Mouse (Mus musculus) inflammation-experienced regulatory T-cells, adult 6 months (primary cell): Measurements from ENCODE around the gene Nemf. TPM values are rescaled to one million over a fixed set of nuclear protein-coding genes. Genes with fewer than 3 reads are reported as not detected.
"Not testable (repeated sequence)": the region's sequence is repeated elsewhere in the genome, so short reads cannot be mapped to it uniquely, and the experiment has no call there.

Experiments
- ATAC-seq: one replicate; pipeline ENCODE4 v1.8.0; 2017
- polyA plus RNA-seq, 3 experiments: library from polyadenylated mRNA; unstranded; fragments of 100-300 nt; shearing (Covaris generic); gene quantifications; one replicate each; pipeline ENCODE4 v1.2.1; 2017

Nemf gene
- polyA plus RNA-seq, 3 experiments from 2014 or later = 135 to 198 (median 180) TPM

DNA sequence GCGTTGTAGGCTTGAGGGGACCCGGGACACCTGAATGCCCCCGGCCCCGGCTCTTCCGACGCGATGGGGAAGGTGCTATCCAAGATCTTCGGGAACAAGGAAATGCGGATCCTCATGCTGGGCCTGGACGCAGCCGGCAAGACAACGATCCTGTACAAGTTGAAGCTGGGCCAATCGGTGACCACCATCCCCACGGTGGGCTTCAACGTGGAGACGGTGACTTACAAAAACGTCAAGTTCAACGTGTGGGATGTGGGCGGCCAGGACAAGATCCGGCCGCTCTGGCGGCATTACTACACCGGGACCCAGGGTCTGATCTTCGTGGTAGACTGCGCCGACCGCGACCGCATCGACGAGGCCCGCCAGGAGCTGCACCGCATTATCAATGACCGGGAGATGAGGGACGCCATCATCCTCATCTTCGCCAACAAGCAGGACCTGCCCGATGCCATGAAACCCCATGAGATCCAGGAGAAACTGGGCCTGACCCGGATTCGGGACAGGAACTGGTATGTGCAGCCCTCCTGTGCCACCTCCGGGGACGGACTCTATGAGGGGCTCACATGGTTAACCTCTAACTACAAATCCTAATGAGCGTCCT lies 15.9 kb upstream of the Nemf start:
- ATAC-seq = no peak

DNA sequence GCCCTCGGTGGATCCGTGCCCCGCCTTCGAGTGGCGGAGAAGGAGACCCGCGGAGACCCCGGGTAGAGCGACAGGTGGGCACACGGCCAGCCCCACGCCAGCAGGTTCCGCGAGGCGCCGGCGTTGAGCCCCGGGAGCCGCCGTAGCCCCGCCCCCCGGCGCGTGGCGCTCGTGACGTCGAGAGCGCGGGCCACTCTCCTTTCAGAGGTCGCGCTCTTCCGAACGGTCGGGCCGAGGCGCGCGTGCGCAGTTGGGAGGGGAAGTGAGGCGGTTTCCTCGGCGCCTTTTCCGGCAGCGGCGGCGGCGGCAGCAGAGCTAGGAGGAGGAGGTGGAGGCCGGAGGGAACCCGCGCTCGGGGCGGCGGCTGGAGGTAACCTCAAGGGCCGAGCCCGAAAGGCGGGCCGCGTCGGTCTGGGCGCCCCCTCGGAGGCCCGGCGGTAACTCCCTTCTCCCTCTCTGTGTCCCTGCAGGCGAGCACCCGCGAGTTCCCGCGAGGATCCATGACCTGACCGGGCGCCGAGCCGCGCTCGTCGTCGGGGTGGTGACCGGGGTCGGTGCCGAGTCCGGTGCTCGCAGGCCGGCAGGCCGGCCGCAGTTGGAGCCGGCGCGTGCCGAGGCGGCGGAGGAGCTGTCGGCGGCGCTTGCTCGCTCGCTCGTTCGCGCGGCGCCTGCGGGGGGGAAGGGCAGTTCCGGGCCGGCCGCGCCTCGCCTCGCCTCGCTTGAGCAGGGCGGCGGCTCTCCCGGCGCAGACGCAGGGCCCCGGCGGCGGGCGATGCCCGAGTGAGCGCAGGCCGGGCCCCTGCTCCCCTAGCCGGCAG lies 15.1 kb upstream of the Nemf start, which contains the start of the genes Arf6 and Gm9887:
Arf6 (plus strand) TSS at position 297 of the 818 bp plus-strand sequence.
Gm9887 (minus strand) TSS at position 605 of the 818 bp plus-strand sequence.
- peak; percentile 74 for ATAC-seq

DNA sequence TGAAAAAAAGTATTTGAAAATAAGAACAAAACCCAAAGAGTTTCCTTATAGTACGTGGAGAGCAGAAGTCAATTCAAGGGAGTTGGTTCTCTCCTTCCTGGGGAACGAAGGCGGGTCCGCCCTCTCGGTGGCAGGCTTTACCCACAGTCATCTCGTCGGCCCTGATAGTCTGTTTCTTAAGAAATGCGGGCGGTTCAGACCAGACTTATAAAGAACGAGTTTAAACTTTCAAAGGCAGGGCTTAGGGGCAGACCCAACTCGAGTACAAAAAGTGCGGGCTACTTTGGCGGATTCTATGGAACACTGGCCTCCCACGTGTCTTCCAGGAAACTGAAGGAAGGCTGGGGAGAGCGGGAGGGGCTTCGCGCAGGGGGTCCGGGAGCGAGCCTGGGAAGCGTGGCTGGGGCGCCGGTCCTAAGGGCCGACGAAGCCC lies 14.5 kb upstream of the Nemf start:
- peak; percentile 53 for ATAC-seq

DNA sequence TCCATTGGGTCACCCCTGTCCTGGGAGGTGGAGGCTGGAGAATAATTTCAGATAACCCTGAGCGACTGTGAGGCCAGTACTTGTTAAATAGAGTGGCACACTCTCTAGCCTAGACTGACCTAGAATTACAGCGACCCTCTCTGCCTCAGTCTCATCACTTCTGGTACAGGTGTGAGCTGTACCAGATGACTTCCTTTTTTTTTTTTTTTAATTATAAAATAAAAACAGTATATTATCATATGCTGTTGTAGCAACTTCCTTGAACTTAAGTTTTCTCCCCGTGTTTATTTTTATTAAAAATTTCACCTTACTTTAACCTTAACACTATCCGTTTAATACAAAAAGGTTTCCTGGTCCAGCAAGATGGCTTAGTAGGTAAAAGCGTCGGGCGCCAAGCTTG lies 14.0 kb upstream of the Nemf start:
- ATAC-seq = no peak

DNA sequence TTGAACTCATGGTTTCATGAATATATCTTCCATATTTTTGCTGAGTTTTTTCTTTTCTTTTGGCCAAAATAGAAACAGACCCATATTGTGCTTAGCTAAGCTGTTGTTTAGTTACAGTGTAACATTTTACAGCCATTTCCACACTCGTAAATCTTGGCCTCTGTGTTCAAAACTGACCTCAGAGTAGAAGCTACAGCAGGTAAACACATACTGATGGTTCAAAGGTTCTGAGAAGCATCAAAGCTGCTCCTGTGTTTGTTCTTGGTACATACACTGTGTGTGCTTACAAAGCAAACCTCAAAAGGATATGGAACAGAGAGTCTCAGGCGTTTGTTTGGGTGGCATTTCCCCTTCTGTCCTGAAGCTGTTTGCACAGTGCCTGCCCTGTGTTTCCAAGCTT lies 10.6 kb upstream of the Nemf start:
- ATAC-seq = no peak

DNA sequence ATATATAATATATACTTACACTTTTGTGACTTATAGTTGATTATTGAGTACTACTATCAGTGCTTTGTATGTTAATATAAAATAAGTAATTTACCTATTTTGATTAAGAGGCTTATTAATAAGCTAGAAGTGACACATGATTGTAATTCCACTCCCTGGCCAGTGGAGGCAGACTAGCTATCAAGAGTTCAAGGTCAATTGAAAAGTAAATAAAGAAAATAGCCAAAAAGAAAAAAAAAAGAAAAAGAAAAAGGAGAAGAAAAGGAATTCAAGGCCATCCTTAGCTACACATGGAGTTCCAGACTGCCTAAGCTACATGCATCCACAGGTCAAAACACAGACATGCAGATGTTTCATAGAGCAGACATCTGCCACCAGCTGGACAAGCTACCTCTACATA lies 9.5 kb upstream of the Nemf start:
- ATAC-seq = no peak

DNA sequence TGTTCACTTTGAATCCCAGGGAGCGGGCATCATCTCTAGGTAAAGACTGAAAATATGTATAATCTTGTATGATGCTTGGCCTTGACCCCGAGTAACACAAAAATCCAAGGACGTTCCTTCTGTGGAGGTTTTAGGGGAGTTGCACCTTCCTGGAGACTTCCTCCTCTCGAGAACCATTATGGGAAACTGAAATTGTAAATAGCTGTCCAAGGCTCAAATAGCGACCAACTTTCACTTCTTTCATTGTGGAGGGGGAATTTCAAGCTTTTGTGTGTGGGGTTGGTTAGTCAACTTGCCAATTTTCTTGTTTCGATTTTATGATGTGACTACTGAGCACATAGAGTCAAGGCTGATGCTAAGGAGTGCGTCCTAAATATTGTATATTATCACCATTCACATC lies 8.8 kb upstream of the Nemf start:
- ATAC-seq = no peak

DNA sequence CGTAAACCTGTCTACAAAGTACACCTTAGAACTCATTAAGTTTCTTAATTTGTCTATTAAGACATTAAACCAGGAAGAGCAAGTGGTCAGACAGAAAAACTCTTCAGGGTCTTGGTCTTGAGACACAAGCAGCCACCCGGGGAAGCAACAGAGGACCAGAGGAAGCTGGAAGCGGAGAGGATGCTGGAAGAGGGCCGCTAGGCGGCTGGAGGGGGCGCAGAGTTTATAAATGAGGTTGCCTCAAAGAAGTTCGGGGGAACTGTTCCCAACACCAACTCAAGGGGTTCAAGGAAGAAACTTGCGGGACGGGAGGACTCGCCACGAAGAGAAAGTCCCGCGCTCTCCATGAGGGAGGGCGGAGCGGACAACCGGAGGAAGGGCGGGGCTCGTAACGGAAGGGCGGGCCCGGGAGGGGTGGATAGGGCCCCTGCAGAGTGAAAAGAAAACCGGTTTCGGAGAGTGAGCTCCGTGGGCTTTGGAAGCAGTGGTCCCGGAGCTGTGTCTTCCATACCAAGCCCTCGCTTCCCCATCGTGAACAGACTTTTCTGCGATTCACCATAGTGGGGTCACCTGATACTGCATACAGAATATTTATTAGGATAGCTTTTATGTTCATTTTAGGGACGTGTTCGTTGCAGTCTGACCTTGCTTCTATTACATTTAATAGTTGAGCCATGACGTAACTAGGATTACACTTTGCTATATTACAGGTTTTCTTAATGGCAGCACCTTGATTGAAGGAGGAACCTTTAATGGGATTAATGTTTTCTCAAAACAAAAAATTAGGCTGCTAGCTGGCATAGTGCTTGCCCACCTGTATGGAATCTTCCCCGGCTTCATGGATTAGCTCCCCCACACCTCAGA lies 7.2 kb upstream of the Nemf start:
- ATAC-seq = peak; percentile 50

DNA sequence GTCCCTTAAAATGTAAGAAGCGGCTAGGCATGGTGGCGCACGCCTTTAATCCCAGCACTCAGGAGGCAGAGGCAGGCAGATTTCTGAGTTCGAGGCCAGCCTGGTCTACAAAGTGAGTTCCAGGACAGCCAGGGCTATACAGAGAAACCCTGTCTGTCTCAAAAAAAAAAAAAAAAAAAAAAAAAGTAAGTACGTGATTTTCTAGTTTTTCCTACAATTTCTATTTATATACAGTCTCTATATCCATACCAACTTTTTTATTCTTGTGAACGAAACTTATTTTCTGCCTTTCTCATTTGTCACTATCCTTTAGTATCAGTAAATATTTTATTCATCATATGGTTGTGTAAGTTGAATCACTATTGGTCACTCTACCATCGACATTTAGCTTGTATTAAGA lies 6.1 kb upstream of the Nemf start:
- not testable (repeated sequence) for ATAC-seq

DNA sequence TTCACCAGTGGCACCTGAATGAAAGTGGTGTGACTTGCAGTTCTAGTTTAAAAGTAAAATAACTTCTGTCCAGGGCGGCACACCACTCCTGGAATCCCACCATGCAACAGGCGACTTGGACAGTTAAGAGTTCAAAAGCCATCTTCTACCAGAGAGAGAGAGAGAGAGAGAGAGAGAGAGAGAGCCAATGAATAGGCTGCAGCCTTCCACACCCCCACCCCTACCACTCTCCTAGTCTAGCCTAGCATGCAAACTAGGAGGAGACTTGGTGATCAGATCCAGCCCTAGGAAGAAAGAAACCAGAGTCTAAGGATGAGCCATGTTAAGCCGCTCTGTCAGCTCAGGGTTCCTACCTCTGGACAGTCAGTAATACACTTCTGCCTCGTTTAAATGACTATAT lies 5.4 kb upstream of the Nemf start:
- ATAC-seq = no peak

DNA sequence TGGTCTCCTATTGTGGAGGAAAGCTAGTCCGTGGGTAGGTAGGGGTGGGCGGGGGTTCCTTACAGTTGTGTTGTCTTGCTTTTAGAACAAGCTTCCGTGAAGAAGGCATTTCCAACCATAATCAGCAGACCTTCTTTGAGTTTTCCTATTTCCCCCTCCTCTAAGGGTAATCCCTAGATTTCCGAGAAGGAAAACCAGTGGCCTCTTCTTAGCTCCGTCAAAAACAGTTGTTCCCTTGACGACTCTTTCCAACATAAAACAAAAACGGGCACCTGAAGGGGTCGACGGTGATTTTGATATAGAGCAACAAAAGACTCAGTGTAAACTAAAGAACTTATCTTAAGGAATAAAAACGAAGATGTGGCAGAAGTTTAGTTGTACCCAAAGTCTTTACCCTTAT lies 5.0 kb upstream of the Nemf start:
- no peak for ATAC-seq

DNA sequence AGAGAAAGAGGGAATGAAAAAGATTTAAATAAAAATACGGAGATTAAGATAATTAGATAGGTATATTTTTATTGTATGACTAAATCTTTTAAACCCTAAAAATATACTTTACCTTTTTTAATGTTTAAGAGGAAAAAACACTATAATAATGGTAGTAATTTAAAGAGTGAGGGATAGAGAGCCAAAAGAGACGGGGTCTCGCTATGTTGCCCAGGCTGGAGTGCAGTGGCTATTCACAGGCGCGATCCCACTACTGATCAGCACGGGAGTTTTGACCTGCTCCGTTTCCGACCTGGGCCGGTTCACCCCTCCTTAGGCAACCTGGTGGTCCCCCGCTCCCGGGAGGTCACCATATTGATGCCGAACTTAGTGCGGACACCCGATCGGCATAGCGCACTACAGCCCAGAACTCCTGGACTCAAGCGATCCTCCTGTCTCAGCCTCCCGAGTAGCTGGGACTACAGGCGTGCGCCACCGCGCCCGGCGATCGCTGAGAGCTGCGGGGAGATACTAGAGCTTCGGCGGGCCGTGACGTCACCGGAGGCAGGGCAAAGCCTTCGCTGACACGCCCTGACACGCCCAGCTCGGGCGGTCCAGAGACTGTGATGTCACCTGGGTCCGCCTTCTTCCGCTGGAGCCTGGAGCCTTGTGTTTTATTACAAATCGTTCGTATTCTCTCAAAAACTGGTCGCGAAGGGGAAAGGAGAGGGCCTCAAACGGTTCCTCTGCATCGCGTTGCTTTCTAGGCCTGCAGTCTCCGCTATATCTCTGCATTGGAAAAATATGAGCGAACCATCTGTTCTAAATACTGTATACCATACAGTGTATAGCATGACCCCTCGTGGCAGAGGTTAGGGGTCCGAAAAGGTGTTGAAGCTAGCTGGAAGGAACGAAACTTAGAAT lies 4.3 kb upstream of the Nemf start:
- peak; percentile 85 for ATAC-seq

DNA sequence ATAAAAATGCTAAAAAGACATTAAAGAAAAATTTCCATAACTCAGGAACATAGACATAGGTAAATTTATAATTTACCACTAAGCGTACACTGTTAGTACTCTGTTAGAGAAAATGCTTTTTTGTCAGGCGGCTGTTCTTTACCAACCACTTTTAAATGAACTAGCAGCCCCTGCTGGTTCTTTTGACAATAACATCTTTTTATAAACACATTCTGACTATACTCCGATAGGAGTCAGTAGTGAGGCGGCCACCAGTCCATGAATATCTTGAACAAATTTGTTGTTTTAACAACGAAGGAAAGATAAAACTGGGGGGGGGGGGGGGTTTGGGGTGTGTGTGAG lies 3.7 kb upstream of the Nemf start:
- ATAC-seq = peak; percentile 41

DNA sequence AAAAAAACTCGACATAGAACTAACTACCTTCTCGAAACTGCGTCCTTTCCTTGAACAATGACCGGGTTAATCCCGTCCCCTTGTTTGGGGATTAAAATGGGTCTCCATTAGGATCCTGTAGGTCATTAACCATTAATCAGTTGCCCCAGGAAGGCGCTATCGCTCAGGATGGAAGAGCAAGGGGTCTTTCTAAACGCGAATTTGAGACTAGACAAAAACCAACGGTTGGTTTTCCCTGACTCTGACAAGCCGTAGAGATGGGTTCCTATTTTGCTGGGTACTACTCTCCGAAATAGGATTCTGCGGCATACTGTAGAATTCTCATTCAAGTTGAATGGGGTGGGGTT lies 308 bp upstream of the Nemf start:
- no peak for ATAC-seq

DNA sequence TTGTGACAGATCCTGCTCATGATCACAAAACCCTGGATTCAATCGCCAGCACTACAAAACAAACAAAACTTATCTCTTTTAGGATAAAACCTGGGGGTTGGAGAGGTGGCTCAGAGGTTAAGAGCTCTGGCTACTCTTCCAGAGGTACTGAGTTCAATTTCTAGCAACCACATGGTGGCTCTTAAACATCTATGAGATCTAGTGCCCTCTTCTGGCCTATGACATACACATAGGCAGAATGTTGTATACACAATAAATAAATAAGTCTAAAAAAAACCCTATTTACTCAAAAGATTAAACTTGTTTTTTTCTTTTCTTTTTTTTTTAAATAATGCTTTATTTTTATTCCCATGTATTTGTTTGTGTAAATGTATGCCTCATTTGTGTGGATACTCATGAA lies 5.3 kb downstream of the Nemf start:
- ATAC-seq = peak; percentile 54

DNA sequence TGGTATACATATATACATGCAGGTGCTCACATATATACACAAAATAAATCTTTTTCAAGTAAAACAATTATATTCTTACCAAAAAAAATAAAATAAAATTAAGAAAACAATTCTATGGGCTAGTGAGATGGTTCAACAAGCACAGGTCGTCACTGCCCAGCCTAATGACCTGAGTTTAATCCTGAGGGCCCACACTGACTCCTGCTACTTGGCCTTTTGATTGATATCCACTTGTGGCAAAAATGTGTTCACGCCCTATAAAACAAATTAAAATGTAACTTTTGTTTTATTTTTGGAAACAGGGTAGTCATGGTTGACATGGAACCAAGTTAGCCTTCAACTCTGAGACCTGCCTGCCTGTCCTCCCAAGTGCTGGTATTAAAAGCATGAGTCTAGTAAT lies 7.0 kb downstream of the Nemf start:
- no peak for ATAC-seq

DNA sequence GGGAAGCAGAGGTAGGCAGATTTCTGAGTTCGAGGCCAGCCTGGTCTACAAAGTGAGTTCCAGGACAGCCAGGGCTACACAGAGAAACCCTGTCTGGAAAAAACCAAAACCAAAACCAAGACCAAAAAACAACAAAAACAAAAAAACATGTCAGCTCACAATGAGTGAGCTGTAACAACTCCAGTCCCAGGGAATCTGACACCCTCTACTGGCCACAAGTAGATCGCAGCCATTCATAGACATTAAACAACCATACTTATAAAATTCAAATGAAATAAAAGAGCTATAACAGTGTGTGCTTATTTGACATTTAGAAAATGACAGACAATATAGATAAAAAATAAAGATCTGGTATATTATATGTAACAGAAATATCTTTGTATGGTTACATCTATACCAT lies 23.4 kb downstream of the Nemf start:
- ATAC-seq = peak; percentile 80

DNA sequence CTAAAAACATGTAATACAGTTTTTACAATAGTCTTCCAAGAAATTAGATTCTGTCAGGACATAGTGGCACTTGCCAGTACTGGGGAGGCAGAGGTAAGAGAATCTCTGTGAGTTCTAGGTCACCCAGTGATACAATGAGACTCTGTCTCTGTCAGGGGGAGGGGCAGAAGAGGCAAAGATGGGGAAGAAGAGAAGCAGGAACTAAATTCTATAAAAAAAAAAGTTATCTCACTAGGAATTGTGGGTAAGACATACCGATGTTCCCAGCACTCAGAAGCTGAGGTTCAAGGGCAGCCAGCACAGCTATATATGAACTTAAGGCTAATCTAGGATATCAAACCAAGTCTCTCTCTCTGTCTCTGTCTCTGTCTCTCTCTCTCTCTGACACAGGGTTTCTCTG lies 24.8 kb downstream of the Nemf start:
- ATAC-seq = no peak

DNA sequence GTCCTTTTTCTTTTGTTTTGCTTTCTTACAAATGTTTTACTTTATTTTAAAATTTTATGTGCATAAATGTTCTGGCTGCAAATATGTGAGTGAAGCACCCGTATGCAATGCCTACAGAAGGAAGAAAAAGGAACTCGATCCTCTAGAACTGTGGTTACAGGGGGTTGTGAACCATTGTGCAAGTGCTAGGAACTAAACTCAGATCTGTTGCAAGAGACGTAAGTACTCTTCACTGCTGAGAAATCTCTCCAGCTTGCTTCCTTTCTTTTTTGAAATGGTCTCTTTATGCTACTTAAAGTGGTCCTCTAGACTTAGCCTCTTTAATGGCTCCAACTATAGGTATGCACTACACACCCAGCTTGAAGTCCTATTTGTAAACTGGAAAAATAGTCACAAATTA lies 25.8 kb downstream of the Nemf start:
- no peak for ATAC-seq

DNA sequence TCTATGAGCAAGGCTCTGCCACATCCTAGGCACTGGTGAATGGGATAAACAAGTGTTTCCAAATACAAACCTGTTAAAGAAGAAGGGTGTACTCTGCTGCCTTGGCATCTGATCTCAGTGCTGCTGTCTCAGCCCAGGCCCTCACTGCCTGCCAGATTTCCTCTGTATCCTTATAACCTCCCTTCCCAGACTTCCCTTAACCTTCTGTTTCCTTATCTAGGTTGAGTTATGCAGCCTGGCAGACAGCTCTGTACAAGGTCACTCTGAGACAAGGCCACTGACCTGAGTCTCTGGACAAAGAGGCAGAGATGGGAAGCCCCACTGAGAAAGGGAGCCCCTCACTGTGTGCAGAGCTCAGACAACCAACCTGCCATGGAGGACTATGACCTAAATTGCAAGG lies 38.5 kb downstream of the Nemf start:
- ATAC-seq = no peak

DNA sequence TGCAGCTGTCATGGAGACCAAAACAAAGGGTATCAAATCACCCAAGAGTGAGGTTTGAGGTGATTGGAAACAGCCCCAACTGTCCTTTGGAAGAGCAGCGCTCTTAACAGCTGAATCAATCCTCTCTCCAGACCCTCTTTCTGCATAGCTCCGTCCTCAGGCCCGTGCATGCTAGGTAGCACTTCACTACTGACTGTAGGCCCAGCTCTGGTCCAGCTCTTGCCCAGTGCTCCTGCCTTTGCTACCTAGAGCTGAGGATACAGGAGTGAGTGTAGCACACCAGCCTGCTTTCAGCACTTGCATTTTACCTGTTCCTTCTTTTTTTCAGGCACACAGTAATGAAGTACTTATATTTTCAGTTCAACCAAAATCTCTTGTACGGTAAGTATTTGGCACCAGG lies 47.3 kb downstream of the Nemf start:
- ATAC-seq = no peak

DNA sequence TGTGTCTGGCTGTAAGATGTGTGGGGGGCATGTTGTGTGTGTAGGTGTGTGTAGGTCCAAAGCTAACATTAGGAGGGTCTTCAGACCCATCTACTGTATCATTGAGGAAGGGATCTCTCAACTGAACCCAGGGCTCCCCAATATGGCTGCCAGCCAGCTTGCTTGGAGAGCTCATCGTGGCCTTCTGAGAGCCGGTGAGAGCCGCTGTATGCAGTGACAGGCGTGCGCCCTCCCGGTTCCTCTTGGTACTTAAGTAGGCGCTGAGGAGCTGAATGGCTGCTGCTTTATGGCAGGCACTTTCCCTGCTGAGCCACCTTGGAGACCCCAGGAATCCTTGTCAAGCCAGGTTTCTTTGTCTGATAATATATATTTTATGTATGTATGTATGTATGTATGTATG lies 50.6 kb downstream of the Nemf start:
- ATAC-seq = no peak

DNA sequence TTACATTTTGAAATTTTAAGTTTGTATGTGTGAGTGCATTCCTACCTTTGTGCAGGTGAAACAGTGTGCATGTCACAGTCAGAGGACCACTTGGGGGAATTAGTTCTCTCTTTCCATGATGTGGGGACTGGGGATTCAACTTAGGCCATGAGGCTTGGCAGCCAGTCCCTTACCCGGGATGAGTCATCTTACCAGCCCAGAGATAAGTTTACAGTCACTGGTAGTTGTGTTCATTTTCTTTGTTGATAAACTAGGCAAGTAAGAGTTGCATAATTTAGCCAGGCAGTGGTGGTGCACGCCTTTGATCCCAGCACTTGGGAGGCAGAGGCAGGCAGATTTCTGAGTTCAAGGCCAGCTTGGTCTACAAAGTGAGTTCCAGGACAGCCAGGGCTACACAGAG lies 52.9 kb downstream of the Nemf start:
- ATAC-seq = no peak
